Mouse (Mus musculus): ENCODE measurements at regions not wholly inside any gene's neighbourhood (a gene's known extent, or its start where the extent isn't known, plus 50 kb on each side); places are given as distances from the start of the nearest gene placed in this dataset.
"Not testable (repeated sequence)": the region's sequence is repeated elsewhere in the genome, so short reads cannot be mapped to it uniquely, and the experiment has no call there.

DNA sequence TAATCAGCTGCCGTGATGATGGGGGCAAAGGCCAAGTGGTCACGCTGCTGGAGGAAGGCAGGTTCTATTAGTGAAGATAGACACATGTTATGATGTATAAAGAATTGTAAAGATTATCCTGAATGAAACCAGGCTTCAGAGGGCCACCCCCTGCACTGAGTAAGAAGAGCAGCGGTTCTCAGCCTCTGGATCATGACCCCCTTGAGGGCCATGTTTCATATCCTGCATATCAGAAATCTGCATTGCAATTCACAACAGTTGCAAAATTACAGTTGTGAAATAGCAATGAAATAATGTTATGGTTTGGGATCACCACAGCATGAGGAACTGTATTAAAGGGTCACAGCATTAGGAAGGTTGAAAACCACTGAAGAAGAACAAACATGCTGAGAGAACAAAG is 162.5 kb upstream of the Zranb2 start:
- intact Hi-C loops (cut with DNase I), result no loop called here
- no peak for DNase-seq (ENCODE audit: low spot score in 2 of 2)

DNA sequence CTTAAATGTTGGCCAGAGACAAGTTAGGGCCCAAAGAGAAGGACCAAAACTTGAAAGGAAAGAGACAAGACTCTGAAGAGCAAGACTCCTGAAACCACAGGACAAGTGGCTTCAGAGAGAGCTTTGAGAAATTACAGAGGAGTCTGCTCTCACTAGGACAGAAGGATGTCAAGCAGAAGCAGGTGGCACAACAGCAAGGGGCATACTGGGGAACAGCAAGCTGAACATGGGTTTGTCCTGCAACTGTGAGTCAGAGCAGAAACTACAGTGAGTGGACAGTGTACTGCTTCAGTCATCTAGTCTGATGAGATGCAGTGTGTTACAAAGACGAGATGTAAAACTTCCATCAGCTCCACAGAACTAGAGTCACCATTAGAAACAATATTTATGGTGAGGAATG is 160.6 kb upstream of the Zranb2 start:
- no peak for DNase-seq (ENCODE audit: low spot score in 2 of 2)
- intact Hi-C loops (cut with DNase I), result no loop called here

DNA sequence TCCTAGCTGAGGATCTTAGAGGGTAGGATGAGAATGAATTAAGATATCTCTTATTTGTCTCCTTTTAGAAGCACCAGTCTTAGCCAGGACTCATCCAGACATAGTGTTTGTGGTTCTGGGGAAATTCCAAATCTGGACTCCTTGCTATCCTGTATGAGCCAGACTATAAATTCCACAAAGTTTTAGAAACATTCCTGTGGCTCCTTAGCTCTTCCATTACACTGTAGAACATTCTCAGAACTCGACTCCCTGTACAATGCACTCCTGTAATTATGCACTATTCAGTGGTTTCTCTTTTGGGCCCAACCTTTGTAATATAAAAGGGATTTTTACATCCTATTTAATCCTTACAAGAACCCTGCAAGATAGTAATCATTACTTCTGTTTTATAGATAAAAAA is 159.8 kb upstream of the Zranb2 start:
- intact Hi-C loops (cut with DNase I), result no loop called here

GRCm38 (mm10) chr3:157377531-157377930 is 156.4 kb upstream of the Zranb2 start:
- intact Hi-C loops (cut with DNase I), result no loop called here
- DNase-seq (ENCODE audit: low spot score in 2 of 2), result no peak

More for the DNA sequence above, 159.8 kb upstream of the Zranb2 start:
- no peak for DNase-seq (ENCODE audit: low spot score in 2 of 2)

DNA sequence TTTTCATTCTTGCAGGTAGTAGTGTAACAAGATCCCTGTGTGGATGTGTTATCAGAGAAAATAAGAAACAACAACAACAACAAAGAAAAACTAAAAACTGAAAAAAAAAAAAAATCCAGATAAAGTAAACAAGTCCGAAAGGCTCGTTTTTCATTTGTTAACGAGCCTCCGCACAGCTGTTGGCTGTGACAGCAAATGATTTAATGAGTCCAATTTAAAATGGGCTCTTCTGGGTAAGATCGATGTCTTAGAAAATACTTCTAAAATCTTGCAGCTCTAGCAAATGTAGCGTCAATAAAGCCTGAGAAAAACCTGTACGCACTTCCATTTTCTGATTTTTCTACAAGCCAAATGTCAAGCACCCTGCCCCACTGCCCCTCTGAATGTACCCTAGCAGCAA is 155.8 kb upstream of the Zranb2 start:
- intact Hi-C loops (cut with DNase I), result no loop called here

DNA sequence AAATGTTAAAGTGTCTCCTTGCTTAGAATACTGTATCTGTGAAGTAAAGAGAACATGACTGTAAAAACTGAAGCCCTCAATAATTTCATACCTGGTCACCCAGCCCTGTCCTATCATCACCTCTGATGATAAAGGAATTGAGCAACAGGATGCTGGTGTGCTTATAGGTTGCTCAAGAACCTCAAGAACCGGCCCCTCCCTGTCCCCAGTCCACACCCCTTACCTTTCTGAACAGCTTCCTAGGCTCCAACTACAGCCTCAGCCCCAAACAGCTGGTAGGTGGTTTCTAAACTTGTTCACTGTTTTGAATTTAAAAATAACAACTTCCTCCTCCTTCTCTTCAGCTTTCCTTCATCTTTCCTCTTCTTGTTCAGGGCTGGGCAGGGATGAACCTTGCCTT is 142.1 kb upstream of the Zranb2 start:
- no peak for DNase-seq (ENCODE audit: low spot score in 2 of 2)

More for the DNA sequence above, 155.8 kb upstream of the Zranb2 start:
- DNase-seq (ENCODE audit: low spot score in 2 of 2), result no peak

GRCm38 (mm10) chr3:157393903-157394302 is 140.1 kb upstream of the Zranb2 start:
- intact Hi-C loops (cut with DNase I), result no loop called here
- no peak for DNase-seq (ENCODE audit: low spot score in 2 of 2)

More for the DNA sequence above, 142.1 kb upstream of the Zranb2 start:
- intact Hi-C loops (cut with DNase I), result no loop called here

DNA sequence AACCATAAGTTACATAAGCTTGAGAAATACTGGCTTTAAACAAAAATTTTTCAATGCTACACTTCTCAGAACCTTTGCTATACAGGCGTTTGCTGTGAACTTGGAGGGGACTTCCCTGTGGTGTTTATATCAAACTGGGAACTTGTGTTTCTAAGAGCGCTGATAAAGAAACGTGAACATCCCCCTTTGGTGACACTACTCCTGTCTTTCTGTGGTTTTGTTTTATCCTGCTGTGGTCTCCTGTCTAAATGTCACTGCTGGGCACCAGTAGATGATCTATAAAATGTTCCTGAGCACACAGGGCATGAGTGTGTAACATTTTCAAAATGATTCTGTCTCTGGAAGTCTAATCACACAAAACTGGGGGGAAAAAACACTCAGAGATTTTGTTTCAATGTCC is 134.1 kb upstream of the Zranb2 start:
- intact Hi-C loops (cut with DNase I), result no loop called here
- no peak for DNase-seq (ENCODE audit: low spot score in 2 of 2)

- intact Hi-C loops (cut with DNase I), result no loop called here
Measured at GRCm38 (mm10) chr3:157404054-157404453, 129.9 kb upstream of the Zranb2 start.

DNA sequence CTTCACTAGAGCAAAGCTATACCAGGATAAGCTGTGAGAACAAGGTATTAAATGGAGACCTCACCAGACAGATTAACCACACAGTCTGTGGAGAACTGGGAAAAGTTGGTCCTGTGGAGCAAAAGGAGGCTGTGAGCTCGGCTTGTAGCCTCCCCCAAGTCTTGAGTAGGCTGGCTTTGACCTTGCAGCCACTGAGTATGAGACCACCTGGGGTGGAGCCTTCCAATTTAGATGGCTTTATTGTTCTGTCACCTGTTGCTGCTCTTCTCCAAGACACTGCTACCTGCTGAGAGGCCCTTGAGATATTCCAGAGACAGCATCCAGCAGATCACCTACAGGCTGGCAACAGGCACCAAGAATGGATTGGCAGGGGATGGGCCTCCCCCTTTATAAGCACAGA is 110.5 kb upstream of the Zranb2 start:
- intact Hi-C loops (cut with DNase I); DNase-seq (ENCODE audit: low spot score in 2 of 2): not testable (repeated sequence)

More at GRCm38 (mm10) chr3:157404054-157404453, 129.9 kb upstream of the Zranb2 start:
- DNase-seq (ENCODE audit: low spot score in 2 of 2), result no peak

- intact Hi-C loops (cut with DNase I), result no loop called here
- DNase-seq (ENCODE audit: low spot score in 2 of 2), result no peak
Measured at GRCm38 (mm10) chr3:157426720-157427119, 107.2 kb upstream of the Zranb2 start.

- DNase-seq (ENCODE audit: low spot score in 2 of 2), result peak; percentile 15 to 33
- intact Hi-C loops (cut with DNase I), result loop anchor here (2.0 to 10.0 kb wide), 2 partner anchors 217 to 885 kb away; partner anchors contain the start of gene Negr1
Measured at GRCm38 (mm10) chr3:157449794-157450193, 84.2 kb upstream of the Zranb2 start.

GRCm38 (mm10) chr3:157471600-157471999 is 62.4 kb upstream of the Zranb2 start:
- no peak for DNase-seq (ENCODE audit: low spot score in 2 of 2)
- intact Hi-C loops (cut with DNase I), result no loop called here

DNA sequence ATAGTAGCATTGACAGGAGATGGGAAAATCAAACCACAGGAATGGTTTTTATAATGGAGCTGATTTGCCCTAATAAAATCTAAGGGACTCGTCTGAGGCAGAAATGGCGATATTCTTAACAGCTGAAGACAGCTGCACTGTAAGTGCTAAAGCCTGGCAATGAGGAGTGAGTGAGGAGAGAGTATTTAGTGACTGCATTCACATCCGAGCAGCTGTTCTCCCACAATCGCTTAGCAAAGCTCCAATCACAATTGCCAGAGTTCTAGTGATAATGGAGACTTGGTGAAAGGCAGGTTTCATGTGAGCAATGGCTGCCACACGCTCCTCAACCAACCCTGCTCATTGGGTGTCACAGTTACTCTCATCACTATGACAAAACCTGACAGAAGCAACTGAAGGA is 61.3 kb upstream of the Zranb2 start:
- intact Hi-C loops (cut with DNase I), result no loop called here
- DNase-seq (ENCODE audit: low spot score in 2 of 2), result no peak

DNA sequence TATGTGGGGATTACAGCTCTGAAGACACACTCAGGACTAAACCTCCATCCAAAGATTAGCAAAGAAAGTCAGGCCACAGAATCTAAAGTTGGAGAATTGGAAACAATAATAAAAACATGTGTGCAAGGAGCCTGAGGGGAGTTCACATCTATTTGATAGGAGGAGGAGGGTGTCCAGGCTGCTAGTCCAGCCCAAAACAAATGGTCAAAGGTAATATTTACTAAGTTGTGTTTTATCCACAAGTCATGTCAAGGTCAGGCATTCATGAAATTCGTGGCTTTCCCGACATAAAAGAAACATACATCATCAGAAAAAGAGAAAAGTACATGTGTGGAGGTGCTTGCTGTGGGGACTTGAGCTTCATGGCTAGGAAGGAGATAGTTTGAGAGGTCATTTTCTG is 56.2 kb upstream of the Zranb2 start:
- no peak for DNase-seq (ENCODE audit: low spot score in 2 of 2)
- intact Hi-C loops (cut with DNase I), result no loop called here
